Mouse (Mus musculus) midbrain, postnatal 0 days (tissue): ENCODE data around the gene Lgr6. TPM values are rescaled to one million over a fixed set of nuclear protein-coding genes. Genes with fewer than 3 reads are reported as not detected.

Source experiments
- ATAC-seq: fragments of 200-750 bp; cut with Nextera tagmentation; 2 replicates; pipeline ENCODE4 v1.8.0; 2017; ENCODE audit warnings: moderate number of reproducible peaks, mild to moderate bottlenecking, moderate TSS enrichment, moderate library complexity; ENCODE audit not compliant: low FRiP score
- DNase-seq: peaks from one replicate; pipeline ENCODE4 v3.0.0-alpha.2; 2015; ENCODE audit warnings: low spot score
- H3K27ac ChIP-seq: fragments of 300-500 bp; sonication (generic); 2 replicates; pipeline ENCODE4 v1.5.1; 2014; ENCODE audit warnings: low read depth, mild to moderate bottlenecking, low read length, mixed read lengths
- H3K27me3 ChIP-seq: fragments of 300-500 bp; sonication (generic); 2 replicates; pipeline ENCODE4 v1.6.1; 2014; ENCODE audit warnings: low read length, control low read depth, mixed read lengths; ENCODE audit not compliant: insufficient read depth
- H3K36me3 ChIP-seq: fragments of 300-500 bp; sonication (generic); 2 replicates; pipeline ENCODE4 v1.6.1; 2014; ENCODE audit warnings: low read length, control low read depth, mixed read lengths; ENCODE audit not compliant: insufficient read depth
- H3K4me1 ChIP-seq: fragments of 300-500 bp; sonication (generic); 2 replicates; pipeline ENCODE4 v1.6.1; 2014; ENCODE audit warnings: mild to moderate bottlenecking, control low read depth, antibody characterized with exemption, low read length, mixed read lengths; ENCODE audit not compliant: insufficient read depth
- H3K4me2 ChIP-seq: fragments of 300-500 bp; sonication (generic); 2 replicates; pipeline ENCODE4 v1.6.1; 2014; ENCODE audit warnings: low read depth, mild to moderate bottlenecking, low read length, mixed read lengths; ENCODE audit not compliant: poor library complexity, severe bottlenecking
- H3K4me3 ChIP-seq: fragments of 300-500 bp; sonication (generic); 2 replicates; pipeline ENCODE4 v1.5.1; 2014; ENCODE audit warnings: low read depth, mild to moderate bottlenecking, low read length, moderate library complexity
- H3K9ac ChIP-seq: fragments of 300-500 bp; sonication (generic); replicated peaks from 2 replicates; pipeline ENCODE4 v1.6.1; 2014; ENCODE audit warnings: mild to moderate bottlenecking, low read length, moderate library complexity, mixed read lengths; ENCODE audit not compliant: poor library complexity, severe bottlenecking
- H3K9me3 ChIP-seq: fragments of 300-500 bp; sonication (generic); 2 replicates; pipeline ENCODE4 v1.6.1; 2016; ENCODE audit warnings: low read length, control low read depth
- CTCF ChIP-seq: IDR thresholded peaks from 2 replicates; pipeline ENCODE4 v1.5.1; 2016; ENCODE audit warnings: antibody characterized with exemption, mild to moderate bottlenecking
- whole genome bisulfite sequencing: fragments of 180-500 bp; shearing (Covaris S2); extraction: QIAGEN DNeasy Blood & Tissue Kit; methylation state at CpG from one replicate; pipeline ENCODE4 v1.1.7; 2014; 5-methylcytosine and 5-hydroxymethylcytosine counted together
- polyA plus RNA-seq: library from polyadenylated mRNA; unstranded; fragments of >200 nt; fragmentation: Nextera tagmentation; extraction: Ambion mirVana; gene quantifications from 2 replicates; pipeline ENCODE4 v1.2.1, GENCODE M21; 2015
- total RNA-seq: library from RNA; depleted of rRNA; stranded (reverse); fragments of >200 nt; gene quantifications from 2 replicates; pipeline ENCODE4 v1.2.3, GENCODE M21; 2014

Lgr6 gene
- total and polyA plus RNA-seq, 2 experiments from 2014 or later, result 1.9 to 3.8 TPM

GRCm38 (mm10) chr1:135131034-135131433, 26.0 kb upstream of the Lgr6 start:
- no peak overlapping the region for H3K9ac ChIP-seq
- H3K4me2 ChIP-seq, result no peak overlapping the region
- H3K4me1 ChIP-seq, result no peaks in the 10 kb centered on the region
- ATAC-seq (no peak), DNase-seq (no peak)
- no peak overlapping the region for H3K4me3 ChIP-seq
- WGBS, result 45% methylated on average over 6 of the region's 6 CpGs
- H3K9me3 ChIP-seq, result no peaks in the 10 kb centered on the region
- H3K27ac ChIP-seq, result no peak overlapping the region
- TF ChIP-seq CTCF, result no peak
- no peaks in the 10 kb centered on the region for H3K27me3 ChIP-seq
- no peaks in the 10 kb centered on the region for H3K36me3 ChIP-seq

- ATAC-seq (no peak), DNase-seq (no peak)
- WGBS, result 66% methylated on average over 2 of the region's 2 CpGs
Measured at GRCm38 (mm10) chr1:135130376-135131018, 25.4 kb upstream of the Lgr6 start.

GRCm38 (mm10) chr1:135129543-135130183, 24.6 kb upstream of the Lgr6 start:
- no peak for TF ChIP-seq CTCF

More at GRCm38 (mm10) chr1:135130376-135131018, 25.4 kb upstream of the Lgr6 start:
- Histone ChIP-seq H3K27me3 (no peaks in the 10 kb centered on the region), H3K4me2 (no peak overlapping the region), H3K27ac (no peak overlapping the region), H3K4me1 (no peaks in the 10 kb centered on the region), H3K4me3 (no peak overlapping the region), H3K9ac (no peak overlapping the region), H3K36me3 (no peaks in the 10 kb centered on the region), H3K9me3 (no peaks in the 10 kb centered on the region)
- no peak for TF ChIP-seq CTCF

GRCm38 (mm10) chr1:135128986-135129385, 23.9 kb upstream of the Lgr6 start:
- no peak overlapping the region for H3K4me2 ChIP-seq
- ATAC-seq, result no peak
- no peak for TF ChIP-seq CTCF
- 29% methylated on average over 9 of the region's 9 CpGs for WGBS
- no peaks in the 10 kb centered on the region for H3K27me3 ChIP-seq
- no peak for DNase-seq
- H3K36me3 ChIP-seq, result no peaks in the 10 kb centered on the region
- no peaks in the 10 kb centered on the region for H3K9me3 ChIP-seq
- no peak overlapping the region for H3K27ac ChIP-seq
- no peak overlapping the region for H3K9ac ChIP-seq
- no peaks in the 10 kb centered on the region for H3K4me1 ChIP-seq
- H3K4me3 ChIP-seq, result no peak overlapping the region

More at GRCm38 (mm10) chr1:135129543-135130183, 24.6 kb upstream of the Lgr6 start:
- Histone ChIP-seq H3K27ac (no peak overlapping the region), H3K4me2 (no peak overlapping the region), H3K4me3 (no peak overlapping the region), H3K4me1 (no peaks in the 10 kb centered on the region), H3K27me3 (no peaks in the 10 kb centered on the region), H3K9me3 (no peaks in the 10 kb centered on the region), H3K36me3 (no peaks in the 10 kb centered on the region), H3K9ac (no peak overlapping the region)
- DNase-seq (no peak), ATAC-seq (no peak)
- 68% methylated on average over 9 of the region's 9 CpGs for WGBS

- H3K9ac ChIP-seq, result no peak overlapping the region
- DNase-seq (no peak), ATAC-seq (no peak)
- no peak overlapping the region for H3K4me2 ChIP-seq
- H3K9me3 ChIP-seq, result no peaks in the 10 kb centered on the region
- 64% methylated on average over 5 of the region's 6 CpGs for WGBS
- H3K4me3 ChIP-seq, result no peak overlapping the region
- H3K27ac ChIP-seq, result no peak overlapping the region
- TF ChIP-seq CTCF, result no peak
- H3K36me3 ChIP-seq, result no peaks in the 10 kb centered on the region
- no peaks in the 10 kb centered on the region for H3K27me3 ChIP-seq
- H3K4me1 ChIP-seq, result no peaks in the 10 kb centered on the region
Measured at GRCm38 (mm10) chr1:135128011-135128441, 22.9 kb upstream of the Lgr6 start.

- TF ChIP-seq CTCF, result no peak
- Histone ChIP-seq H3K27ac (no peak overlapping the region), H3K4me1 (no peaks in the 10 kb centered on the region), H3K4me3 (no peak overlapping the region), H3K4me2 (no peak overlapping the region), H3K27me3 (no peaks in the 10 kb centered on the region), H3K9me3 (no peaks in the 10 kb centered on the region), H3K36me3 (no peaks in the 10 kb centered on the region), H3K9ac (no peak overlapping the region)
- 58% methylated on average over 4 of the region's 4 CpGs for WGBS
- DNase-seq (no peak), ATAC-seq (no peak)
Measured at GRCm38 (mm10) chr1:135126443-135127027, 21.5 kb upstream of the Lgr6 start.
